Mouse (Mus musculus): ENCODE measurements around the gene Pml. TPM values are rescaled to one million over a fixed set of nuclear protein-coding genes. Genes with fewer than 3 reads are reported as not detected.

Pml gene
- polyA plus RNA-seq, 1 experiment, result 10.4 TPM

DNA sequence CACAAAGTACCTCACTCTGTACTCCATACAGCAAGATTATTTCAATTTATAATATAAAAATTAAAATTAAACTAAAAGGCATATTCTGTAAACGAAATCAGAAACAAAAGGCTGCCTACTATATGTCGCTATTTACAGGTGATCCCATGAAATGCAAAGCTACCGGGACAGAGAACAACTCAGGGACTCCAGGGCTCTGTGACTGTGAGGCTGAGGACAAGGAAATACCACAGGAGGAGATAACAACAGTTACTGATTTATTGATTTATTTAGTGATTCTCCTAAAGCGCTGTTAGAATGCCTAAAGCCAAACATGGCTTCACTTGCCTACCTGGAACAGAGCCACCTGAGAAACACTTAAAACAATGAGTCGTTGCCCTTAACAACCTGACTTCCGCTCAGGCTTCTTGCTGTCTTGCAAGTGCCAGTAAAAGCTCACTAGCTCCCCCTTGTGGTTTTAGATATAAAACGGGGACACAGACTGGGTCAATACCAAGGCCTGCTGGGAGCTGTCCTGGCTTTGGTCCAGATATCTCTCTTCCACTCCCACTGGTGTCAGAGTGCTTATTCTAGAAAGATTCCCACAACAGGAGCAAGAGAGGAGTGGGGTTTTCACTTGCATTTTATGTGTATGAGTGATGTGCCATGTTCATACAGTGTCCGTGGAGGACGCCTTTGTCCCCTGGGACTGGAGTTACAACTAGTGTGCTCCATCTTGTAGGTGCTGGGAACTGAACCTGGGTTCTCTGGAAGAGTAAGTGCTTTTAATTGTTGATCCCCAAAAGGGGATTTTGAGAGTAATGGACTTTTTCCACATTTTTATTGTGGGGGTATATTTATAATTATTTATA is 30.9 kb upstream of the Pml start:
- H3K4me1 ChIP-seq (ENCODE audit: control insufficient read depth, insufficient read depth, low read length), result peaks cover under 1% of the 10 kb centered on the region
- TF ChIP-seq CTCF (IDR thresholded peaks at IDR 0.05; ENCODE audit: extremely low read depth, insufficient read depth, low read length) (peak; percentile 68), POLR2A (IDR thresholded peaks at IDR 0.05; ENCODE audit: extremely low read depth, insufficient read depth, low read length) (no peak)

DNA sequence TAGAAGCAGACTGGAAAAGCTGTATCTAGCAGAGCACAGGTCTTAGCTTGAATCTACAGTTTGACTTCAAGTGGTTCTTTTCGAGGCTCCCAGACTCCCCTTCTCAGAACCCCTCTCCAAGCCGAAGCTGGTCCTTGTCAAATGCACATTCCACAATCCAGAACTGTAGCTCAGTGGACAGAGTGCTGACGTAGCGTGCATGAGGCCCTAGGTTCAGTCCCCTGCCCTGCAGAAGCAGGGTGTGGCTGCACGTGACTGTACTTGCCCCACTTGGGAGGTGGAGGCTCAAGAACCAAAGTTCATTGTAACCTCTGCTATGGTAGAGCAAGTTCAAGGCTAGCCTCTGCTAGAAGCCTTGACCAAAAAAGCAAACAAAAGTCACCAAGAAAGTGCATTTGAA is 30.2 kb upstream of the Pml start:
- Histone ChIP-seq H3K4me3 (ENCODE audit: insufficient read depth, low read length) (no peak overlapping the region), H3K27ac (ENCODE audit: insufficient read depth, low read length) (no peak overlapping the region), H3K4me1 (ENCODE audit: control insufficient read depth, insufficient read depth, low read length) (peaks cover 5% of the 10 kb centered on the region)
- no peak for TF ChIP-seq POLR2A (IDR thresholded peaks at IDR 0.05; ENCODE audit: extremely low read depth, insufficient read depth, low read length)
- no peak for TF ChIP-seq CTCF (IDR thresholded peaks at IDR 0.05; ENCODE audit: extremely low read depth, insufficient read depth, low read length)

More for the DNA sequence above, 30.9 kb upstream of the Pml start:
- H3K27ac ChIP-seq (ENCODE audit: insufficient read depth, low read length), result no peak overlapping the region
- H3K4me3 ChIP-seq (ENCODE audit: insufficient read depth, low read length), result no peak overlapping the region

- no peak overlapping the region for H3K27ac ChIP-seq (ENCODE audit: insufficient read depth, low read length)
- peaks cover 7% of the 10 kb centered on the region for H3K4me1 ChIP-seq (ENCODE audit: control insufficient read depth, insufficient read depth, low read length)
- no peak overlapping the region for H3K4me3 ChIP-seq (ENCODE audit: insufficient read depth, low read length)
- no peak for TF ChIP-seq CTCF (IDR thresholded peaks at IDR 0.05; ENCODE audit: extremely low read depth, insufficient read depth, low read length)
- no peak for TF ChIP-seq POLR2A (IDR thresholded peaks at IDR 0.05; ENCODE audit: extremely low read depth, insufficient read depth, low read length)
These were observed 29.5 kb upstream of the Pml start for GRCm38 (mm10) chr9:58278821-58279723.

DNA sequence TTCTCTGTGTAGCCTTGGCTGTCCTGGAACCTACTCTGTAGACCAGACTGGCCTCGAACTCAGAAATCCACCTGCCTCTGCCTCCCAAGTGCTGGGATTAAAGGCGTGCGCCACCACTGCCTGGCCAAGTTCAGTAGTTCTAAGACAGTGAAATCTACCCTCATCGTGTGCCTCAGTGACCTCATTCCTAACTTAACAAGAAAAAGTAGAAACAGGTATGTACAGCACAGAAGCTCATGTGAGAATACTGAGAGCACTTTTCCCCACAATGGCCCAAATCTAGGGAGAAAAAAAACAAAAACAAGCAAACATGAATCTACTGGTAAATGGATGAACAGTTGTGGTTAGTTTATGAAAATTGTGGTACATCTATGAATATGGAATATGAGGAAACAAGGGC is 28.7 kb upstream of the Pml start:
- TF ChIP-seq CTCF (IDR thresholded peaks at IDR 0.05; ENCODE audit: extremely low read depth, insufficient read depth, low read length), result no peak
- TF ChIP-seq POLR2A (IDR thresholded peaks at IDR 0.05; ENCODE audit: extremely low read depth, insufficient read depth, low read length), result no peak
- H3K4me3 ChIP-seq (ENCODE audit: insufficient read depth, low read length), result no peak overlapping the region

DNA sequence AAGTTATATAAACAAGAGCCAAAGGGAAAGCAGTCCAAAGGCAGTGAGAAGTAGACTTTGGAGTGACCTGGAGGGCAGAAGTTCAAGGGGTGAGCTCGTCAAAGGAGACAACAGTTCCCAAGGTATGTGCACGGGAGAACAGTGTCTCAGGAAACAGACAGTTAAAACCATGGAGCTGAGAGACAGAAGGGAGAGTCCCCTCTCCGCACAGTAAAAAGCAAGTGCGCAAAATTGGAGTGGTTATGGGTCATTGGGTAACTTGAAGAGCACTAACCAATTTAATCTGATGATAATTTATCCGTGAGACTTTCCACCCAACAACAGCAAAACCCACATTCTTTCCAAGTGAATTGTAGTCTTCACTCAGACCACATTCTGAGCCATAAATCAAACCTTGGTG is 26.8 kb upstream of the Pml start:
- no peak overlapping the region for H3K4me3 ChIP-seq (ENCODE audit: insufficient read depth, low read length)
- TF ChIP-seq POLR2A (IDR thresholded peaks at IDR 0.05; ENCODE audit: extremely low read depth, insufficient read depth, low read length), result no peak
- TF ChIP-seq CTCF (IDR thresholded peaks at IDR 0.05; ENCODE audit: extremely low read depth, insufficient read depth, low read length), result no peak
- no peak overlapping the region for H3K27ac ChIP-seq (ENCODE audit: insufficient read depth, low read length)
- peaks cover 8% of the 10 kb centered on the region for H3K4me1 ChIP-seq (ENCODE audit: control insufficient read depth, insufficient read depth, low read length)

More for the DNA sequence above, 28.7 kb upstream of the Pml start:
- H3K4me1 ChIP-seq (ENCODE audit: control insufficient read depth, insufficient read depth, low read length), result peaks cover 8% of the 10 kb centered on the region
- no peak overlapping the region for H3K27ac ChIP-seq (ENCODE audit: insufficient read depth, low read length)

DNA sequence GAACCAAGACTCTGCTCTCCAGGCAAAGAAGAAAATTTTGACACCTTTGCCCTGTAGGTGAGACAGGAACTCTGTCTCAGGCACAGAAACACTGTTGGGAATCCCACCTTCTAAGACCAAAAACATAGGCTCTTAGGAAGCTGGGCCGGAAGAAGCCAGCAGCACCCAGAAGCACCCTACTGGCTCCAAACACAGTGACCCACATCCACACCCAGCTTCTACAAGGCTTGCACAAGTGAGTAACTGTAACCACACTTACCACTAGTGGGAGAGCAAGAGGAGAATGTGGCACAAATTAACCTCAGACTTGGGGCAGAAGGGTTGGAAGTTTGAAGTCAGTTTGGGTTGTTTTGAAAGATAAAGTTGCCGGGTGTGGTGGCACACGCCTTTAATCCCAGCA is 26.2 kb upstream of the Pml start:
- TF ChIP-seq CTCF (IDR thresholded peaks at IDR 0.05; ENCODE audit: extremely low read depth, insufficient read depth, low read length) (no peak), POLR2A (IDR thresholded peaks at IDR 0.05; ENCODE audit: extremely low read depth, insufficient read depth, low read length) (no peak)
- Histone ChIP-seq H3K27ac (ENCODE audit: insufficient read depth, low read length) (no peak overlapping the region), H3K4me1 (ENCODE audit: control insufficient read depth, insufficient read depth, low read length) (peaks cover 8% of the 10 kb centered on the region), H3K4me3 (ENCODE audit: insufficient read depth, low read length) (no peak overlapping the region)

DNA sequence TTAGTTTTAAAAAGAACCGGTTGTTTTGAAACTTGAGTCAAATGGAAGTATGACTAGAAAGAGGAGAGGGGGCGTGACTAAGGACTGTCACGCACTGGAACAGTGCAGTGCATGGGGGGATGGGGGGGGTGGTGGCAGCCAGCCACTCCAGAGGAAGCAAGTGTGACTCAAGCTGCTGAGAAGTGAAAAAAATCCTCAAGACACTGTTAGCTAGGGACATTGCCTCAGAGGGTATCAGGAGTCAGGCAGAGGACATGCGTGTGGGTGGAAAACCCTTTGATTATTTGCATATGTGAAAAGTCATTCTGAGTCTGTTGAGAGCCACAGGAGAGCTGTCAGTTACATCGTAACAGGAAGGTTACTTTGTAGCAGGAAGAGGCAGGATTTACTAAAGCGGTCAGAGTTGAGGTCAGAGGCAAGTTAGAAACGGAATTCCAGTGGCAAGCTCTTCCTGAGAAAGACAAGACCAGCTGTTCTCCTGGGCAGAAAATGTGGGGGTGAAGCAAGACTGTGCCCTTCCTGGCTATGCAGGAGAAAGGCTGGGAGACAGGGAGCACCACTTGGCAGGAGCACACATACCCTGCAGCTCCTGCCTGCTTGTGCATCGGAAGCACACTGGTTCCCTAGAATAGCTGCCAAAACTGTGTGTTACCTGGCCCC is 25.7 kb upstream of the Pml start:
- no peak for TF ChIP-seq POLR2A (IDR thresholded peaks at IDR 0.05; ENCODE audit: extremely low read depth, insufficient read depth, low read length)
- TF ChIP-seq CTCF (IDR thresholded peaks at IDR 0.05; ENCODE audit: extremely low read depth, insufficient read depth, low read length), result no peak
- Histone ChIP-seq H3K27ac (ENCODE audit: insufficient read depth, low read length) (no peak overlapping the region; the same call in 1 of the 2 replicates), H3K4me3 (ENCODE audit: insufficient read depth, low read length) (no peak overlapping the region), H3K4me1 (ENCODE audit: control insufficient read depth, insufficient read depth, low read length) (peaks cover 8% of the 10 kb centered on the region)

- Histone ChIP-seq H3K4me3 (ENCODE audit: insufficient read depth, low read length) (no peak overlapping the region), H3K4me1 (ENCODE audit: control insufficient read depth, insufficient read depth, low read length) (peaks cover 8% of the 10 kb centered on the region), H3K27ac (ENCODE audit: insufficient read depth, low read length) (no peak overlapping the region)
- TF ChIP-seq POLR2A (IDR thresholded peaks at IDR 0.05; ENCODE audit: extremely low read depth, insufficient read depth, low read length) (no peak), CTCF (IDR thresholded peaks at IDR 0.05; ENCODE audit: extremely low read depth, insufficient read depth, low read length) (no peak)
These were observed 25.0 kb upstream of the Pml start for GRCm38 (mm10) chr9:58274626-58275025.

DNA sequence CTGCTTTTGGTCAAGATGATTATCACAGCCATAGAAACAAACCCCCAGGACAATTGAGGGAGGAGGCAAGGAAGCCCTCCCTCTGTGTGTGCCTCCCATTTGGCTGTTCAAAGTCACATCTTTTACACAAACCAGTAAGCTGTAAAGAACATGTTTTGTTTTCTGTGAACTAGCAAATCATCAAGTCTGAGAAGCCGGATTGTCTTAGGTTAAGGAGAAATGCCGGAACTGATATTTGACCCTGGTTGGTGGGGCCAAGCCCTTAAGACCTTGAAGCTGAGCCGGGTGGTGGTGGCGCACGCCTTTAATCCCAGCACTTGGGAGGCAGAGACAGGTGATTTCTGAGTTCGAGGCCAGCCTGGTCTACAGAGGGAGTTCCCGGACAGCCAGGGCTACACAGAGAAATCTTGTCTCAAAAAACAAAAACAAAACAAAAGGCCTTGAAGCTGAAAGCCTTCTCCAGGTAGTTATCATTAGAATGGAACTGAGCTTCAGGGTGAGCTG is 24.6 kb upstream of the Pml start:
- H3K4me1 ChIP-seq (ENCODE audit: control insufficient read depth, insufficient read depth, low read length), result peaks cover 8% of the 10 kb centered on the region
- no peak overlapping the region for H3K4me3 ChIP-seq (ENCODE audit: insufficient read depth, low read length)
- no peak for TF ChIP-seq CTCF (IDR thresholded peaks at IDR 0.05; ENCODE audit: extremely low read depth, insufficient read depth, low read length)
- no peak for TF ChIP-seq POLR2A (IDR thresholded peaks at IDR 0.05; ENCODE audit: extremely low read depth, insufficient read depth, low read length)
- no peak overlapping the region for H3K27ac ChIP-seq (ENCODE audit: insufficient read depth, low read length)
